Mouse (Mus musculus): ENCODE data around the gene Golgb1. TPM values are rescaled to one million over a fixed set of nuclear protein-coding genes. Genes with fewer than 3 reads are reported as not detected.
"Not testable (repeated sequence)": the region's sequence is repeated elsewhere in the genome, so short reads cannot be mapped to it uniquely, and the experiment has no call there.

Golgb1 gene
- 38.7 and 41.1 TPM in 2 replicates for total RNA-seq (2017)

- peak; percentile 100 for ATAC-seq (replicated peaks in 1 of 2; ENCODE audit: insufficient read depth in 1 of 2, low FRiP score in 2 of 2, low TSS enrichment in 1 of 2, low read depth in 1 of 2, poor library complexity in 2 of 2, severe bottlenecking in 2 of 2)
These were observed at the start of gene Golgb1, which contains the start of gene Eaf2 for GRCm38 (mm10) chr16:36874583-36875275. Gene Golgb1, plus strand, starts transcription at chr16:36875140. Gene Eaf2, minus strand, starts transcription at chr16:36875003.

GRCm38 (mm10) chr16:36827611-36828053, 47.3 kb upstream of the Golgb1 start:
- peak; percentile 47 to 52 for ATAC-seq (replicated peaks in 1 of 2; ENCODE audit: insufficient read depth in 1 of 2, low FRiP score in 2 of 2, low TSS enrichment in 1 of 2, low read depth in 1 of 2, poor library complexity in 2 of 2, severe bottlenecking in 2 of 2)

- peak; percentile 93 to 99 for ATAC-seq (replicated peaks in 1 of 2; ENCODE audit: insufficient read depth in 1 of 2, low FRiP score in 2 of 2, low TSS enrichment in 1 of 2, low read depth in 1 of 2, poor library complexity in 2 of 2, severe bottlenecking in 2 of 2)
These were observed 46.7 kb upstream of the Golgb1 start, which contains the start of gene Iqcb1 for GRCm38 (mm10) chr16:36828054-36828786. Gene Iqcb1, plus strand, starts transcription at chr16:36828385.

- no peak for ATAC-seq (replicated peaks in 1 of 2; ENCODE audit: insufficient read depth in 1 of 2, low FRiP score in 2 of 2, low TSS enrichment in 1 of 2, low read depth in 1 of 2, poor library complexity in 2 of 2, severe bottlenecking in 2 of 2)
These were observed 46.1 kb upstream of the Golgb1 start for GRCm38 (mm10) chr16:36828820-36829219.

- ATAC-seq (replicated peaks in 1 of 2; ENCODE audit: insufficient read depth in 1 of 2, low FRiP score in 2 of 2, low TSS enrichment in 1 of 2, low read depth in 1 of 2, poor library complexity in 2 of 2, severe bottlenecking in 2 of 2) = not testable (repeated sequence)
These were observed 28.0 kb upstream of the Golgb1 start for GRCm38 (mm10) chr16:36846894-36847293.

GRCm38 (mm10) chr16:36851202-36851601, 23.7 kb upstream of the Golgb1 start:
- no peak for ATAC-seq (replicated peaks in 1 of 2; ENCODE audit: insufficient read depth in 1 of 2, low FRiP score in 2 of 2, low TSS enrichment in 1 of 2, low read depth in 1 of 2, poor library complexity in 2 of 2, severe bottlenecking in 2 of 2)

GRCm38 (mm10) chr16:36863585-36863984, 11.4 kb upstream of the Golgb1 start:
- no peak for ATAC-seq (replicated peaks in 1 of 2; ENCODE audit: insufficient read depth in 1 of 2, low FRiP score in 2 of 2, low TSS enrichment in 1 of 2, low read depth in 1 of 2, poor library complexity in 2 of 2, severe bottlenecking in 2 of 2)

GRCm38 (mm10) chr16:36869442-36869841, 5.5 kb upstream of the Golgb1 start:
- ATAC-seq (replicated peaks in 1 of 2; ENCODE audit: insufficient read depth in 1 of 2, low FRiP score in 2 of 2, low TSS enrichment in 1 of 2, low read depth in 1 of 2, poor library complexity in 2 of 2, severe bottlenecking in 2 of 2) = no peak

- ATAC-seq (replicated peaks in 1 of 2; ENCODE audit: insufficient read depth in 1 of 2, low FRiP score in 2 of 2, low TSS enrichment in 1 of 2, low read depth in 1 of 2, poor library complexity in 2 of 2, severe bottlenecking in 2 of 2) = no peak; a peak in 1 of 4 replicates
These were observed 424 bp downstream of the Golgb1 start for GRCm38 (mm10) chr16:36875276-36875851.

GRCm38 (mm10) chr16:36877316-36877715, 2.4 kb downstream of the Golgb1 start:
- no peak for ATAC-seq (replicated peaks in 1 of 2; ENCODE audit: insufficient read depth in 1 of 2, low FRiP score in 2 of 2, low TSS enrichment in 1 of 2, low read depth in 1 of 2, poor library complexity in 2 of 2, severe bottlenecking in 2 of 2)

GRCm38 (mm10) chr16:36882737-36883343, 7.9 kb downstream of the Golgb1 start:
- ATAC-seq (replicated peaks in 1 of 2; ENCODE audit: insufficient read depth in 1 of 2, low FRiP score in 2 of 2, low TSS enrichment in 1 of 2, low read depth in 1 of 2, poor library complexity in 2 of 2, severe bottlenecking in 2 of 2) = no peak

GRCm38 (mm10) chr16:36884881-36885280, 9.9 kb downstream of the Golgb1 start:
- peak in 1 of 2 experiments; percentile 68; a peak in 3 of 4 replicates for ATAC-seq (replicated peaks in 1 of 2; ENCODE audit: insufficient read depth in 1 of 2, low FRiP score in 2 of 2, low TSS enrichment in 1 of 2, low read depth in 1 of 2, poor library complexity in 2 of 2, severe bottlenecking in 2 of 2)

- no peak for ATAC-seq (replicated peaks in 1 of 2; ENCODE audit: insufficient read depth in 1 of 2, low FRiP score in 2 of 2, low TSS enrichment in 1 of 2, low read depth in 1 of 2, poor library complexity in 2 of 2, severe bottlenecking in 2 of 2)
These were observed 11.0 kb downstream of the Golgb1 start for GRCm38 (mm10) chr16:36885912-36886311.

- no peak for ATAC-seq (replicated peaks in 1 of 2; ENCODE audit: insufficient read depth in 1 of 2, low FRiP score in 2 of 2, low TSS enrichment in 1 of 2, low read depth in 1 of 2, poor library complexity in 2 of 2, severe bottlenecking in 2 of 2)
These were observed 12.6 kb downstream of the Golgb1 start for GRCm38 (mm10) chr16:36887546-36887945.

- peak in 1 of 2 experiments; percentile 36; a peak in 2 of 4 replicates for ATAC-seq (replicated peaks in 1 of 2; ENCODE audit: insufficient read depth in 1 of 2, low FRiP score in 2 of 2, low TSS enrichment in 1 of 2, low read depth in 1 of 2, poor library complexity in 2 of 2, severe bottlenecking in 2 of 2)
These were observed 15.6 kb downstream of the Golgb1 start for GRCm38 (mm10) chr16:36890559-36890958.

- no peak for ATAC-seq (replicated peaks in 1 of 2; ENCODE audit: insufficient read depth in 1 of 2, low FRiP score in 2 of 2, low TSS enrichment in 1 of 2, low read depth in 1 of 2, poor library complexity in 2 of 2, severe bottlenecking in 2 of 2)
These were observed 16.5 kb downstream of the Golgb1 start for GRCm38 (mm10) chr16:36891415-36891814.

GRCm38 (mm10) chr16:36893317-36893716, 18.4 kb downstream of the Golgb1 start:
- no peak for ATAC-seq (replicated peaks in 1 of 2; ENCODE audit: insufficient read depth in 1 of 2, low FRiP score in 2 of 2, low TSS enrichment in 1 of 2, low read depth in 1 of 2, poor library complexity in 2 of 2, severe bottlenecking in 2 of 2)

- no peak for ATAC-seq (replicated peaks in 1 of 2; ENCODE audit: insufficient read depth in 1 of 2, low FRiP score in 2 of 2, low TSS enrichment in 1 of 2, low read depth in 1 of 2, poor library complexity in 2 of 2, severe bottlenecking in 2 of 2)
These were observed 21.8 kb downstream of the Golgb1 start for GRCm38 (mm10) chr16:36896712-36897111.

Data from hematopoietic stem cell, adult 5-6 weeks (primary cell).